Mouse (Mus musculus): Measurements from ENCODE around the gene Aifm3.

Gene Aifm3

DNA sequence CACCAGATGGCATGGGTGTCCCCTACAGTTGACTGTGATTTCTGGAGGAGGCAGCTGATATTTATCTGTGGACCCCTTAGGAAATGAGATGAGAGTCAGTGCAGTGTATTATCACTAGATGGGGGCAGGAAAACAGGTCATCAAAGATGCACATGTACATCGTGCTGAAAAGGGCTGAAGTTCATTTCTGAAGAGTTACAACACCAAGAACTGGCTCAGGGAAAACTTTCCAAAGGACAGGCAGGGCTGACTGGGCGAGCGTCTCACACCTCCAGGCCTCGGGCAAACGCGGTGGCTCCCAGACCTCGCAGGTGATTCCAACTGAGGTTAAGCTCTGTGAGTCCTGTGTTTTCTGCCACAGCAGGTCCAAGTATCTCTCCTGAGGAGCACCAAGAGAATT lies 63.4 kb downstream of the Aifm3 start:
- CTCF ChIA-PET, result no interaction called here

DNA sequence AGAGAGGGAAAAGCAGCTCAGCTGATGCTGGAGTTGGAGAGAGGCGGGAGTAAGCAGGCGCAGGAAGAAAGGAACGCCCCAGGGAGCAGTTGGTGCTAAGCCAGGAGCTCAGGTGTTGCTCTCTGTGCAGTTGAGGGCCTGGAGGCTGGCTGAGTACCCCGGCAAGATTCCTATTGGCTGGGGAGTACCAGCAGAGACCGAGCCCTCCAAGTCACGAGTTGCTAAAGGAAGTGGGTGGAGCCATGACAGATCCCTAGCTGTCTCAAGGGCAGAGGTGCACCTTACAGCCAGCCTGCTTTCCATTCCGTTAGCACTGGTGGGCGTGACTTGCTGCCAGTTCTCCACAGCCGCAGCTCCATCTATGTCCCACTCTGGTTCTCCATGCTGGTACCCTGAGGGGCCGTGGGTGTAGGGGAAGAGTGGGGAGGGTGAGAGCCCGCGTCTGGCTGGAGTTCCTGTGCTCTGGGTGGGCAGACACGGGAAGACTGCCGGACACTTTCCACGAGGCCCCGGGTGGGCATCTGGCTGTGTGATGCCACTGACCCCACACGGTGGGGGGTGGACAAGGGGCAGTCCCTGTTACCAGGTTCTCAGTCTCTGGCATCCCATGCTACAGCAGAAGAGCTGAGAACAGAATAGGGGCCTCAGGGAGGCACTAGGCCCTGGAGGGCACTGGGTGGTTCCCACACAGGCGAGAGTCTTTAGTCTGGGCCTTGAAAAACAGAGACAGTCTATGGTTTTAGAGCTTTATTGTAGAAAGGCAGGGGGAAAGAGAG lies 64.7 kb downstream of the Aifm3 start:
- CTCF ChIA-PET, result interaction anchor here (0.6 to 0.7 kb wide), 2 partner anchors 95 to 409 kb away, joined by 3 to 4 read pairs; no protein-coding TSS in a partner anchor

DNA sequence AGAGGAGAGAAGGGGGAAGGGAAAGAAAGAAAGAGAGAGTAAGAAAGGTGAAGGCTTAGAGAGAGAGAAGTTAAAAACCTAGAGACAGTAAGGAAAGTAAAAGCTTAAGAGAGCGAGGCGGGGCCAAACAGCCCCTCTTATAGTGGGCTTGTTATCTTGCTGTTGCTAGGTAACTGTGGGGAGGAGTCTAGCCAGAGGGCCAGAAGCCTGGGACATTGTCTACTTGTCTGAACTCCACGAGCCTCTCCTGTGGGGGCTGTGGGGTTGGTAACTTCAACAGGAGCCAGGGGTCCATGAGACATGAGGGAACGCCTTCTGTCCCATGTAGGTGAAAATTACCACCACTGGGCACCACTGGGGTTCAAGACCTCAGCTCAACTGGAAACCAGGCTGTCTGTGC lies 65.3 kb downstream of the Aifm3 start:
- CTCF ChIA-PET, result interaction anchor here (0.7 kb wide), 1 partner anchor 409 kb away, joined by 3 read pairs; no protein-coding TSS in a partner anchor

DNA sequence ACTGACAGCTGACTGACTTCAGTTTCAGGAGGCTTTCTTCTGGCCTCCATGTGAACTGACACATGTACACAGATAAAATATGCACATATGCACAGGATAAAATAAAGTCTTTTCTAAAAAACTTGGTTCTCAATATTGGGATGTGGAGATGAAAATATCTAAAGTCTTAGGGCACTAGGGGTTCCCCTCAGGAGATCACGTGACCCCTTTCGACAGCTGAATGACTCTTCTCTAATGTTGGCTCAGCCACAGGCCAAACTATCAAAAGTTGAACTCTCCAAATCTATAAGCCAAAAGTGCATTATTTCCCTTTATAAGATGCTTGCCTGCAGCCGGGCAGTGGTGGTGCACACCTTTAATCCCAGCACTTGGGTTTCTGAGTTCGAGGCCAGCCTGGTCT lies 66.8 kb downstream of the Aifm3 start:
- CTCF ChIA-PET, result no interaction called here

DNA sequence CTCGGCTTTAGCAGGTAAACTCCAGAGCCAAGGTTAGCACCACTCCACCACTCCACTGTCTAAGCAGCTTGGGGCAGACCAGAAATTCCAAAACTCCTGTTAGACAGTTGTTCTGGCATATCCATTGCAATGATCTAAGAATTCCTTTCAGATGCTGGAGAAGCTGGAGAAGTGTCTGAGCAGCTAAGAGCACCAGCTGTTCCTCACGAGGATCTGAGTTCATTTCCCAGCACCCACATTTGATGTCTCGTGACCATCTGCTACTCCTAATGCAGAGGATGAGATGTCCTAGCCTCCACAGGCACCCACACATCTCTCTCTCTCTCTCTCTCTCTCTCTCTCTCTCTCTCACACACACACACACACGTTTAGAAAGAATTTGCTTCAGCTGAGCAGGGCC lies 67.5 kb downstream of the Aifm3 start:
- CTCF ChIA-PET, result no interaction called here
